ENCODE assay signal across 7 mouse cellular contexts in genomic region chr7:81343831-81344230, GRCm38 (mm10). TPM values are rescaled to one million over a fixed set of nuclear protein-coding genes. Genes with fewer than 3 reads are reported as not detected.
A peak's percentile ranks its signal among the peaks of the same experiment; 100 is the strongest.
DNase-seq lines count a peak whose midpoint lies in the region; ATAC-seq and TF ChIP-seq lines count a peak whose summit lies in the region.

No protein-coding gene starts in this region.

- H3K27ac ChIP-seq in lung, postnatal 0 days (ENCODE audit: low read length): no peak overlapping the region
- H3K27ac ChIP-seq in embryonic facial prominence, embryonic 13.5 days: peak overlapping the region; percentile 17; the same call in 1 of the 2 replicates
- H3K27ac ChIP-seq in intestine, embryonic 16.5 days (ENCODE audit: low read length): peak overlapping the region; percentile 41
- no peak overlapping the region for H3K27ac ChIP-seq in neural tube, embryonic 14.5 days (ENCODE audit: low read depth, low read length)

- H3K36me3 ChIP-seq in lung, postnatal 0 days (ENCODE audit: insufficient read depth, low read length): peaks cover 15% of the 10 kb centered on the region
- H3K36me3 ChIP-seq in embryonic facial prominence, embryonic 13.5 days: peaks cover 50% of the 10 kb centered on the region
- H3K36me3 ChIP-seq in intestine, embryonic 16.5 days (ENCODE audit: control insufficient read depth, insufficient read depth, low read length): peaks cover 19% of the 10 kb centered on the region
- H3K36me3 ChIP-seq in neural tube, embryonic 14.5 days (ENCODE audit: control insufficient read depth, insufficient read depth, low read length): peaks cover 33% of the 10 kb centered on the region; the same call in 1 of the 2 replicates

- no peaks in the 10 kb centered on the region for H3K9me3 ChIP-seq in lung, postnatal 0 days (ENCODE audit: low read length)
- no peaks in the 10 kb centered on the region for H3K9me3 ChIP-seq in embryonic facial prominence, embryonic 13.5 days
- no peaks in the 10 kb centered on the region for H3K9me3 ChIP-seq in intestine, embryonic 16.5 days (ENCODE audit: control insufficient read depth, low read length)
- no peaks in the 10 kb centered on the region for H3K9me3 ChIP-seq in neural tube, embryonic 14.5 days (ENCODE audit: control insufficient read depth, low read length)

- H3K4me1 ChIP-seq in lung, postnatal 0 days (ENCODE audit: insufficient read depth, low read depth, low read length): peaks cover 4% of the 10 kb centered on the region; the same call in 1 of the 2 replicates
- H3K4me1 ChIP-seq in embryonic facial prominence, embryonic 13.5 days: peaks cover 21% of the 10 kb centered on the region
- H3K4me1 ChIP-seq in intestine, embryonic 16.5 days (ENCODE audit: control insufficient read depth, insufficient read depth, low read length): peaks cover 19% of the 10 kb centered on the region
- H3K4me1 ChIP-seq in neural tube, embryonic 14.5 days (ENCODE audit: control insufficient read depth, insufficient read depth, low read length): peaks cover 17% of the 10 kb centered on the region

- H3K27me3 ChIP-seq in lung, postnatal 0 days (replicated peaks; ENCODE audit: insufficient read depth, low read length): no peaks in the 10 kb centered on the region
- no peaks in the 10 kb centered on the region for H3K27me3 ChIP-seq in embryonic facial prominence, embryonic 13.5 days
- H3K27me3 ChIP-seq in intestine, embryonic 16.5 days (replicated peaks; ENCODE audit: control insufficient read depth, insufficient read depth, low read length): no peaks in the 10 kb centered on the region
- H3K27me3 ChIP-seq in neural tube, embryonic 14.5 days (ENCODE audit: control insufficient read depth, insufficient read depth, low read length): no peaks in the 10 kb centered on the region

- H3K4me2 ChIP-seq in lung, postnatal 0 days (replicated peaks; ENCODE audit: low read depth, low read length): peak overlapping the region; percentile 70
- peak overlapping the region; percentile 97 for H3K4me2 ChIP-seq in embryonic facial prominence, embryonic 13.5 days
- H3K4me2 ChIP-seq in intestine, embryonic 16.5 days (ENCODE audit: low read depth, low read length): peak overlapping the region; percentile 93
- peak overlapping the region; percentile 75 for H3K4me2 ChIP-seq in neural tube, embryonic 14.5 days (ENCODE audit: low read depth, low read length)

- WGBS in lung, postnatal 0 days: 6% methylated on average over 10 of the region's 10 CpGs
- WGBS in embryonic facial prominence, embryonic 13.5 days: 7% methylated on average over 10 of the region's 10 CpGs
- 8% methylated on average over 10 of the region's 10 CpGs for WGBS in intestine, embryonic 16.5 days
- WGBS in neural tube, embryonic 14.5 days: 17% methylated on average over 10 of the region's 10 CpGs

- H3K9ac ChIP-seq in lung, postnatal 0 days (replicated peaks; ENCODE audit: low read depth): peak overlapping the region; percentile 98
- H3K9ac ChIP-seq in embryonic facial prominence, embryonic 13.5 days: peak overlapping the region; percentile 98
- H3K9ac ChIP-seq in intestine, embryonic 16.5 days (ENCODE audit: low read depth, low read length): peak overlapping the region; percentile 98
- peak overlapping the region; percentile 90 for H3K9ac ChIP-seq in neural tube, embryonic 14.5 days (replicated peaks; ENCODE audit: low read depth, low read length)

- no peak for DNase-seq in lung, postnatal 0 days (ENCODE audit: low spot score)
- no peak for DNase-seq in lung, postnatal 25 days (ENCODE audit: low spot score)
- DNase-seq in thymus, postnatal 25 days: no peak
- DNase-seq in urinary bladder, postnatal 25 days (ENCODE audit: low spot score): no peak

- TF ChIP-seq EP300 in lung, postnatal 0 days (IDR thresholded peaks at IDR 0.05): no peak

- peak overlapping the region; percentile 79 for H3K4me3 ChIP-seq in lung, postnatal 0 days (ENCODE audit: low read depth, low read length)
- H3K4me3 ChIP-seq in embryonic facial prominence, embryonic 13.5 days: peak overlapping the region; percentile 76
- peak overlapping the region; percentile 96 for H3K4me3 ChIP-seq in intestine, embryonic 16.5 days (ENCODE audit: low read length)
- H3K4me3 ChIP-seq in neural tube, embryonic 14.5 days (ENCODE audit: low read depth, low read length): peak overlapping the region; percentile 66

- no peak for TF ChIP-seq CTCF in lung, postnatal 0 days (IDR thresholded peaks at IDR 0.05)

- no peak for ATAC-seq in lung, postnatal 0 days
- ATAC-seq in embryonic facial prominence, embryonic 13.5 days (ENCODE audit: insufficient number of reproducible peaks, insufficient read depth, low FRiP score, low TSS enrichment, low read depth): no peak
- ATAC-seq in intestine, embryonic 16.5 days: no peak
- ATAC-seq in neural tube, embryonic 14.5 days (ENCODE audit: low read depth): no peak

RNA-seq across cellular contexts. Expression of gene Rps17, which starts 1.2 kb away (rescaled TPM):
- polyA plus RNA-seq in lung, postnatal 0 days (2015; fragmentation: Nextera tagmentation; extraction: Ambion mirVana): 860 and 899 TPM in 2 replicates
- polyA plus RNA-seq in embryonic facial prominence, embryonic 13.5 days (2015; fragmentation: Nextera tagmentation; extraction: Ambion mirVana): 1,307 and 1,416 TPM in 2 replicates
- polyA plus RNA-seq in intestine, embryonic 16.5 days (2015; fragmentation: Nextera tagmentation; extraction: Ambion mirVana): 1,024 and 1,136 TPM in 2 replicates
- 743 and 749 TPM in 2 replicates for polyA plus RNA-seq in neural tube, embryonic 14.5 days (2014; fragmentation: Nextera tagmentation; extraction: Ambion mirVana)

Comparison
In these comparisons a context has a peak if more than half of its experiments do, and no peak if none do; other contexts are left out.
1. H3K27ac ChIP-seq: peak in embryonic facial prominence, embryonic 13.5 days (single experiment) and intestine, embryonic 16.5 days (single experiment); none in lung, postnatal 0 days (single experiment) and neural tube, embryonic 14.5 days (single experiment).
2. Peak in every context shown above with its lines, with median percentiles within 50 percentile points of each other: H3K4me2 ChIP-seq, H3K4me3 ChIP-seq and H3K9ac ChIP-seq.